Mouse (Mus musculus) cortical plate, adult 2 months (tissue): Measurements from ENCODE around the gene Rpl9. TPM values are rescaled to one million over a fixed set of nuclear protein-coding genes. Genes with fewer than 3 reads are reported as not detected.

ENCODE experiments used
- H3K27ac ChIP-seq: fragments of 200-500 bp; 2 replicates; pipeline ENCODE4 v1.5.1; 2012; ENCODE audit warnings: low read length, control low read depth, inconsistent platforms; ENCODE audit not compliant: insufficient read depth
- H3K4me1 ChIP-seq: fragments of 200-500 bp; 2 replicates; pipeline ENCODE4 v1.6.1; 2011; ENCODE audit warnings: low read length; ENCODE audit not compliant: control insufficient read depth, insufficient read depth
- H3K4me3 ChIP-seq: fragments of 200-500 bp; 2 replicates; pipeline ENCODE4 v1.5.1; 2011; ENCODE audit warnings: mild to moderate bottlenecking, low read length, control low read depth; ENCODE audit not compliant: insufficient read depth
- CTCF ChIP-seq: fragments of 200-500 bp; IDR thresholded peaks from 2 replicates; pipeline ENCODE4 v1.5.1; 2011; ENCODE audit warnings: mild to moderate bottlenecking, control low read depth, low read length; ENCODE audit not compliant: insufficient read depth; ENCODE audit errors: extremely low read depth
- POLR2A ChIP-seq: fragments of 200-500 bp; IDR thresholded peaks from 2 replicates; pipeline ENCODE4 v1.6.1; 2011; ENCODE audit warnings: mild to moderate bottlenecking, low read length, control low read depth; ENCODE audit not compliant: insufficient read depth; ENCODE audit errors: extremely low read depth
- polyA plus RNA-seq: library from polyadenylated mRNA; depleted of rRNA; stranded (reverse); fragments of >200 nt; gene quantifications from 2 replicates; pipeline ENCODE4 v1.2.3, GENCODE M21; 2012

Rpl9 gene
- polyA plus RNA-seq, 1 experiment, result 754 TPM

GRCm38 (mm10) chr5:65424215-65424614, 33.0 kb upstream of the Rpl9 start:
- no peak overlapping the region for H3K27ac ChIP-seq
- H3K4me1 ChIP-seq, result no peaks in the 10 kb centered on the region
- H3K4me3 ChIP-seq, result no peak overlapping the region
- TF ChIP-seq CTCF, result no peak
- TF ChIP-seq POLR2A, result no peak

DNA sequence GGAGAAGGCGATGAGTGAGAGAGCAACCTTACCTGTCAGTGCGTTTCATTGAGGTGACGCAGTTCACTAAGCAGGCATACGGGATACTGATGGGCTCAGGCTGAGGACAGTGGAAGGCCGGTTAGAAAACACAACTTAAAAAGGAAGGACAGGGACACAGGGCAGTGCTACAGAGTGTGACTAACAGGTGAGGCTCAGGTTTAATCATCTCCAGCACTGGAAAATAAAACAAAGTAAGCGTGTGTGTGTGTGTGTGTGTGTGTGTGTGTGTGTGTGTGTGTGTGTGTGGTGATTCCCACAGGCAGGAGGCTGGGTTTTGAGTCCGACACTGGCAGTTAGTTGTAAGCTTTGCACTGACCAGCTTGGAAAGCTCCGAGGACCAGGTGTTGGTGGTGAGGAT, 31.6 kb upstream of the Rpl9 start:
- Histone ChIP-seq H3K4me3 (no peak overlapping the region), H3K27ac (no peak overlapping the region), H3K4me1 (no peaks in the 10 kb centered on the region)
- TF ChIP-seq CTCF, result no peak
- TF ChIP-seq POLR2A, result no peak

- TF ChIP-seq CTCF (no peak), POLR2A (no peak)
- H3K4me1 ChIP-seq, result 0 out of 2 replicates have a peak, but pooled peaks cover 1% of the 10 kb centered on the region
- H3K4me3 ChIP-seq, result no peak overlapping the region
- no peak overlapping the region for H3K27ac ChIP-seq
Observed at GRCm38 (mm10) chr5:65420822-65421221, 29.6 kb upstream of the Rpl9 start.

DNA sequence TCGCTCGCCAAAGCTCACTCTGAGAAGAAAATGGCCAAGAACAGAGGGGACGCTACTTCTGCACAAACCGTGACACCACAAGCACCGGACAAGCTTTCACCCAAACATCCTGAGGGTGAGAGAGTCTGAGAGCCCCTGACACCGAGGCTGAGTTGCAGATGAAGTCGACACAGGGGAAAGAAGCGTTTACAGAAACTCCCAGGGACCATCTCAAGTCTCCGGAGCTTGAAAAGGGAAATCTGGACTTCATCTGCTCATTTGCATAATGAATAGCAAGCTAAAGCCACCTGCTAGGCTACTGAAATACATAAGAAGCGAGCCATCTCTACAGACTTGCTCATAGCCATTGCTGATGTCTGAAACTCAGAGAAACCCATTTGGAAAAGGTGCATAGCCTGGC, 27.9 kb upstream of the Rpl9 start:
- TF ChIP-seq CTCF, result no peak
- TF ChIP-seq POLR2A, result no peak
- Histone ChIP-seq H3K27ac (no peak overlapping the region), H3K4me3 (no peak overlapping the region), H3K4me1 (0 out of 2 replicates have a peak, but pooled peaks cover 1% of the 10 kb centered on the region)

- TF ChIP-seq CTCF (no peak), POLR2A (no peak)
- Histone ChIP-seq H3K4me3 (no peak overlapping the region), H3K27ac (no peak overlapping the region), H3K4me1 (0 out of 2 replicates have a peak, but pooled peaks cover 1% of the 10 kb centered on the region)
Observed at GRCm38 (mm10) chr5:65415653-65416458, 24.6 kb upstream of the Rpl9 start.

DNA sequence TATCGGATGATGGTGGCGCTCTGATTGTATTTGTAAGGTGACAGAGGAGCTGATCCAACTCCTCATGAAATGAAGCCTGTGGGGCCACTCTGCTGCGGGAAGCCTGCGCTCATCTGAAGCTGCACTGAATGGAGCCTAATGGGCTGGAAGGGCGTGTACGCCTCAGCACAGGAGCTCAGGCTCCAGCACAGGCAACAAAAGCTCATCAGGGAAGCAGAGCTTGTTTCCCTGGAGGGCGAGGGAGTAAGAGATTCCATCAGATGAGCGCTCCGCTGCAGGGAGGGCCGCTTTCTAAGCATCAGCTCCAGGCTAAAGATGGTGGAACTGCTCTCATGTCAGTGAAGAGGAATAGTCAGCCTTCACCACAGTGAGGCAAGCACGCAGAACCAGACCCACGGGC, 16.7 kb upstream of the Rpl9 start:
- H3K4me1 ChIP-seq, result no peaks in the 10 kb centered on the region
- no peak overlapping the region for H3K27ac ChIP-seq
- TF ChIP-seq CTCF (no peak), POLR2A (no peak)
- no peak overlapping the region for H3K4me3 ChIP-seq

- no peak for TF ChIP-seq POLR2A
- TF ChIP-seq CTCF, result peak; percentile 95
- Histone ChIP-seq H3K4me1 (no peaks in the 10 kb centered on the region), H3K27ac (no peak overlapping the region), H3K4me3 (no peak overlapping the region)
Observed at GRCm38 (mm10) chr5:65401251-65401994, 10.2 kb upstream of the Rpl9 start.

GRCm38 (mm10) chr5:65394425-65394824, 3.2 kb upstream of the Rpl9 start:
- Histone ChIP-seq H3K4me1 (peaks cover 2% of the 10 kb centered on the region; the same call in 1 of the 2 replicates), H3K4me3 (no peak overlapping the region), H3K27ac (no peak overlapping the region)
- TF ChIP-seq CTCF (no peak), POLR2A (no peak)

- Histone ChIP-seq H3K4me1 (peaks cover 2% of the 10 kb centered on the region; the same call in 1 of the 2 replicates), H3K4me3 (peak overlapping the region; percentile 44), H3K27ac (no peak overlapping the region)
- no peak for TF ChIP-seq CTCF
- TF ChIP-seq POLR2A, result no peak
Observed at GRCm38 (mm10) chr5:65391753-65392152, 509 bp upstream of the Rpl9 start.

GRCm38 (mm10) chr5:65387008-65387867, 4.0 kb downstream of the Rpl9 start:
- TF ChIP-seq CTCF (no peak), POLR2A (no peak)
- H3K4me1 ChIP-seq, result peaks cover 2% of the 10 kb centered on the region; the same call in 1 of the 2 replicates

More at GRCm38 (mm10) chr5:65387008-65387867, 4.0 kb downstream of the Rpl9 start:
- no peak overlapping the region for H3K4me3 ChIP-seq
- H3K27ac ChIP-seq, result no peak overlapping the region
